Mouse (Mus musculus) CH12.LX (cell line): ENCODE results near the gene Smarcc2. TPM values are rescaled to one million over a fixed set of nuclear protein-coding genes. Genes with fewer than 3 reads are reported as not detected.

Experiments
- DNase-seq: peaks from one replicate; pipeline ENCODE4 v3.0.0-alpha.2; 2013; ENCODE audit errors: extremely low read depth
- H3K27ac ChIP-seq: 2 replicates; pipeline ENCODE4 v1.5.1; 2012; ENCODE audit warnings: low read depth, mild to moderate bottlenecking, control low read depth, moderate library complexity; ENCODE audit not compliant: insufficient read depth
- H3K27me3 ChIP-seq: replicated peaks from 2 replicates; pipeline ENCODE3; 2012; ENCODE audit warnings: inconsistent platforms
- H3K36me3 ChIP-seq, 2 experiments: replicated peaks in 1 of 2; 2 replicates each; pipeline versions ENCODE3 to v1.6.1; 2012; ENCODE audit warnings: inconsistent platforms in 1 of 2, low read length in 1 of 2, mild to moderate bottlenecking in 1 of 2, mixed read lengths in 1 of 2, moderate library complexity in 1 of 2; ENCODE audit not compliant: control insufficient read depth in 1 of 2, insufficient read depth in 1 of 2
- H3K4me1 ChIP-seq, 2 experiments: 2 replicates each; pipeline ENCODE4 v1.6.1; 2012; ENCODE audit warnings: inconsistent platforms in 1 of 2, moderate library complexity in 1 of 2; ENCODE audit not compliant: insufficient read depth in 2 of 2, control insufficient read depth in 1 of 2
- H3K4me2 ChIP-seq: 2 replicates; pipeline ENCODE4 v1.6.1; 2012; ENCODE audit warnings: low read depth, mild to moderate bottlenecking, control low read depth; ENCODE audit not compliant: poor library complexity, insufficient read depth, severe bottlenecking
- H3K4me3 ChIP-seq, 3 experiments: fragments of 150-350 bp in 1 of 3; sonication (generic) in 1 of 3; replicated peaks in 1 of 3; 2 replicates each; pipeline versions ENCODE3 to v1.5.1; 2011 to 2012; ENCODE audit warnings: low read depth in 2 of 3, low read length in 2 of 3, mild to moderate bottlenecking in 2 of 3, moderate library complexity in 2 of 3, control low read depth in 1 of 3, improper control_type of control experiment in 1 of 3, inconsistent platforms in 1 of 3, mixed read lengths in 1 of 3; ENCODE audit not compliant: poor library complexity in 1 of 3
- H3K79me2 ChIP-seq: replicated peaks from 2 replicates; pipeline ENCODE4 v1.6.1; 2012; ENCODE audit warnings: mild to moderate bottlenecking, moderate library complexity; ENCODE audit not compliant: control insufficient read depth, poor library complexity, insufficient read depth, severe bottlenecking; ENCODE audit errors: extremely low read depth
- H3K9ac ChIP-seq: 2 replicates; pipeline ENCODE4 v1.6.1; 2012; ENCODE audit warnings: low read depth, mild to moderate bottlenecking, control low read depth, moderate library complexity; ENCODE audit not compliant: insufficient read depth
- H3K9me3 ChIP-seq: replicated peaks from 2 replicates; pipeline ENCODE3; 2012; ENCODE audit warnings: low read length, inconsistent platforms, mixed read lengths
- CHD1 ChIP-seq: IDR thresholded peaks from 2 replicates; pipeline ENCODE4 v1.6.1; 2012; ENCODE audit warnings: low read depth, low read length, improper control_type of control experiment, inconsistent platforms
- CHD2 ChIP-seq: IDR thresholded peaks from 2 replicates; pipeline ENCODE4 v1.6.1; 2011; ENCODE audit warnings: low read length, improper control_type of control experiment
- ELF1 ChIP-seq: IDR thresholded peaks from 2 replicates; pipeline ENCODE4 v1.6.1; 2014; ENCODE audit warnings: low read depth, mild to moderate bottlenecking, inconsistent platforms, low read length, improper control_type of control experiment
- ETS1 ChIP-seq: conservative IDR thresholded peaks from 2 replicates; pipeline ENCODE4 v1.6.1; 2012; ENCODE audit warnings: low read depth, mild to moderate bottlenecking, inconsistent platforms, low read length, improper control_type of control experiment, moderate library complexity
- HCFC1 ChIP-seq: IDR thresholded peaks from 2 replicates; pipeline ENCODE4 v1.6.1; 2012; ENCODE audit warnings: low read depth, mild to moderate bottlenecking, inconsistent platforms, low read length, improper control_type of control experiment
- IRF4 ChIP-seq: IDR thresholded peaks from 2 replicates; pipeline ENCODE4 v1.6.1; 2014; ENCODE audit warnings: low read depth, mild to moderate bottlenecking, inconsistent platforms, low read length, improper control_type of control experiment
- JUN ChIP-seq: IDR thresholded peaks from 2 replicates; pipeline ENCODE4 v1.6.1; 2011; ENCODE audit warnings: low read depth, mild to moderate bottlenecking, low read length, improper control_type of control experiment, moderate library complexity; ENCODE audit not compliant: insufficient read depth
- MAFK ChIP-seq: IDR thresholded peaks from 2 replicates; pipeline ENCODE4 v1.6.1; 2011; ENCODE audit warnings: low read length, improper control_type of control experiment; ENCODE audit not compliant: insufficient replicate concordance
- MAX ChIP-seq: IDR thresholded peaks from 2 replicates; pipeline ENCODE4 v1.6.1; 2011; ENCODE audit warnings: low read length, improper control_type of control experiment
- MAZ ChIP-seq: IDR thresholded peaks from 2 replicates; pipeline ENCODE4 v1.6.1; 2012; ENCODE audit warnings: low read depth, mild to moderate bottlenecking, inconsistent platforms, low read length, improper control_type of control experiment, moderate library complexity
- MXI1 ChIP-seq: IDR thresholded peaks from 2 replicates; pipeline ENCODE4 v1.6.1; 2011; ENCODE audit warnings: mild to moderate bottlenecking, low read depth, low read length, improper control_type of control experiment
- NELFE ChIP-seq: IDR thresholded peaks from 2 replicates; pipeline ENCODE4 v1.6.1; 2011; ENCODE audit warnings: low read depth, low read length, improper control_type of control experiment
- NRF1 ChIP-seq: IDR thresholded peaks from 2 replicates; pipeline ENCODE4 v1.6.1; 2014; ENCODE audit warnings: low read depth, mild to moderate bottlenecking, inconsistent platforms, low read length, improper control_type of control experiment, moderate library complexity
- POLR2AphosphoS2 ChIP-seq: IDR thresholded peaks from 2 replicates; pipeline ENCODE4 v1.6.1; 2011; ENCODE audit warnings: low read depth, low read length, improper control_type of control experiment
- RAD21 ChIP-seq: IDR thresholded peaks from 2 replicates; pipeline ENCODE4 v1.6.1; 2011; ENCODE audit warnings: low read depth, mild to moderate bottlenecking, low read length, improper control_type of control experiment, moderate library complexity
- RCOR1 ChIP-seq: conservative IDR thresholded peaks from 2 replicates; pipeline ENCODE4 v1.6.1; 2012; ENCODE audit warnings: low read depth, mild to moderate bottlenecking, inconsistent platforms, low read length, improper control_type of control experiment
- SIN3A ChIP-seq: IDR thresholded peaks from 2 replicates; pipeline ENCODE4 v1.6.1; 2012; ENCODE audit warnings: low read length, improper control_type of control experiment, inconsistent platforms
- SMC3 ChIP-seq: IDR thresholded peaks from 2 replicates; pipeline ENCODE4 v1.6.1; 2011; ENCODE audit warnings: low read depth, low read length, improper control_type of control experiment
- TBP ChIP-seq: conservative IDR thresholded peaks from 2 replicates; pipeline ENCODE4 v1.6.1; 2011; ENCODE audit warnings: low read depth, low read length, improper control_type of control experiment
- TCF12 ChIP-seq: IDR thresholded peaks from 2 replicates; pipeline ENCODE4 v1.6.1; 2014; ENCODE audit warnings: low read depth, mild to moderate bottlenecking, inconsistent platforms, low read length, improper control_type of control experiment
- UBTF ChIP-seq: IDR thresholded peaks from 2 replicates; pipeline ENCODE4 v1.6.1; 2012; ENCODE audit warnings: low read depth, mild to moderate bottlenecking, inconsistent platforms, low read length, improper control_type of control experiment, moderate library complexity
- ZC3H11A ChIP-seq: IDR thresholded peaks from 2 replicates; pipeline ENCODE4 v1.6.1; 2012; ENCODE audit warnings: low read depth, mild to moderate bottlenecking, inconsistent platforms, low read length, improper control_type of control experiment
- ZKSCAN1 ChIP-seq: IDR thresholded peaks from 2 replicates; pipeline ENCODE4 v1.6.1; 2012; ENCODE audit warnings: low read depth, inconsistent platforms, low read length, improper control_type of control experiment, borderline replicate concordance
- ZNF384 ChIP-seq: IDR thresholded peaks from 2 replicates; pipeline ENCODE4 v1.6.1; 2012; ENCODE audit warnings: low read depth, low read length, improper control_type of control experiment, inconsistent platforms
- dilution Hi-C: fragments of 300-500 bp; cut with MboI; formaldehyde crosslinking; loops from 2 replicates; pipeline ENCODE4 v1.14.3; 2020; ENCODE audit warnings: low sequenced_read_pairs; ENCODE audit not compliant: extremely low pct_unique_long_range_greater_than_20kb, extremely low pct_ligation_motif_present
- in situ Hi-C: fragments of 300-500 bp; cut with MboI; formaldehyde crosslinking; loops from 3 replicates; pipeline ENCODE4 v1.14.3; 2019; ENCODE audit warnings: low sequenced_read_pairs, low pct_ligation_motif_present, low pct_unique_long_range_greater_than_20kb, mixed read lengths
- polyA plus RNA-seq: library from polyadenylated mRNA; unstranded; fragments of >175 nt; gene quantifications from 2 replicates; pipeline ENCODE4 v1.2.1, GENCODE M21; 2012; ENCODE audit warnings: low read depth; ENCODE audit not compliant: insufficient read length
- total RNA-seq, 2 experiments: library from RNA; depleted of rRNA; stranded (reverse); fragments of 300-350 nt in 1 of 2; fragments of >200 nt in 1 of 2; gene quantifications; 2 replicates each; pipeline ENCODE4 v1.2.3; 2012 to 2014

The Smarcc2 gene
- total and polyA plus RNA-seq, 3 experiments = 6.1 to 42.6 (median 24.8) TPM

GRCm38 (mm10) chr10:128515044-128515443, 56.0 kb downstream of the Smarcc2 start:
- Histone ChIP-seq H3K9me3 (no peaks in the 10 kb centered on the region), H3K4me3 (no peak overlapping the region), H3K79me2 (no peaks in the 10 kb centered on the region), H3K27me3 (no peaks in the 10 kb centered on the region), H3K9ac (no peak overlapping the region), H3K4me1 (no peaks in the 10 kb centered on the region), H3K27ac (no peak overlapping the region), H3K36me3 (peaks cover 79 to 87% of the 10 kb centered on the region in 2 experiments), H3K4me2 (no peak overlapping the region)
- in situ Hi-C loops = no loop called here
- TF ChIP-seq NRF1 (no peak), CHD1 (no peak), TCF12 (no peak), JUN (no peak), ELF1 (no peak), SIN3A (no peak), MAX (no peak), MAZ (no peak), IRF4 (no peak), RAD21 (no peak), MXI1 (no peak), RCOR1 (no peak), ETS1 (no peak), ZNF384 (no peak), ZKSCAN1 (no peak), HCFC1 (no peak)
- no peak for DNase-seq
- dilution Hi-C loops = no loop called here

DNA sequence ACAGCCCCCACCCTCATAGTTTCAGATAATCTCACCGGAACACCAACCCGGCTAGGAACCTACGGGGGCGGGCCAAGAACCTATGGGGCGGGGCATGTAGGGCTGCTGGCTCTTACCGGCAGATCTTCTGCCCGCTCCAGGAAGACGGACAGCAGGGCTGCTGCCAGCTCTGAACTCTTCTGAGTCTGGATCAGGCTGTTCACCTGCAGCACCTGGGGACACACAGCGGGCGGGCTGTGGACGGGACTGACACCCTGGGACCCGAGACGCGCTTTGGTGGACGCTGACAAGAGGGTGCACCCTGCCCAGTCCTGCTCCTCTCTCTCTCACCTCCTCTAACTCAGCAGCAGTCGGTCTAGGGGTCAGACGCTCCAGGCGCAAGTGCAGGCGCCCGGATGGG, 57.0 kb downstream of the Smarcc2 start:
- Histone ChIP-seq H3K36me3 (peaks cover 81 to 89% of the 10 kb centered on the region in 2 experiments), H3K27me3 (no peaks in the 10 kb centered on the region), H3K4me3 (no peak overlapping the region), H3K79me2 (no peaks in the 10 kb centered on the region), H3K4me1 (no peaks in the 10 kb centered on the region), H3K27ac (no peak overlapping the region), H3K4me2 (no peak overlapping the region), H3K9ac (no peak overlapping the region), H3K9me3 (no peaks in the 10 kb centered on the region)
- DNase-seq = no peak
- dilution Hi-C loops = no loop called here
- TF ChIP-seq JUN = no peak
- no peak for TF ChIP-seq MXI1
- TF ChIP-seq SMC3 = no peak
- no peak for TF ChIP-seq POLR2AphosphoS2
- TF ChIP-seq ZC3H11A = no peak
- TF ChIP-seq ZKSCAN1 = no peak
- TF ChIP-seq TBP = no peak
- no peak for TF ChIP-seq MAFK
- no peak for TF ChIP-seq UBTF
- no peak for TF ChIP-seq HCFC1
- no peak for TF ChIP-seq ZNF384
- TF ChIP-seq MAX = no peak
- no peak for TF ChIP-seq CHD2
- no peak for TF ChIP-seq NELFE
- in situ Hi-C loops = no loop called here
